Mouse (Mus musculus) heart, embryonic 14.5 days (tissue): ENCODE measurements around the gene Pipox. TPM values are rescaled to one million over a fixed set of nuclear protein-coding genes. Genes with fewer than 3 reads are reported as not detected.

Source experiments
- ATAC-seq: fragments of 200-750 bp; cut with Nextera tagmentation; 2 replicates; pipeline ENCODE4 v1.8.0; 2017; ENCODE audit warnings: low read depth, moderate TSS enrichment; ENCODE audit not compliant: insufficient number of reproducible peaks, insufficient read depth, low FRiP score
- H3K27ac ChIP-seq, 2 experiments: fragments of 200-500 bp in 1 of 2; fragments of 300-500 bp in 1 of 2; sonication (generic) in 1 of 2; replicated peaks in 1 of 2; 2 replicates each; pipeline ENCODE4 v1.5.1; 2012 to 2014; ENCODE audit warnings: low read depth in 2 of 2, low read length in 2 of 2, control low read depth in 1 of 2, mild to moderate bottlenecking in 1 of 2, mixed read lengths in 1 of 2; ENCODE audit not compliant: control insufficient read depth in 1 of 2, insufficient read depth in 1 of 2
- H3K27me3 ChIP-seq: fragments of 300-500 bp; sonication (generic); 2 replicates; pipeline ENCODE4 v1.6.1; 2014; ENCODE audit warnings: mild to moderate bottlenecking, low read length, control low read depth; ENCODE audit not compliant: control insufficient read depth, insufficient read depth
- H3K36me3 ChIP-seq: fragments of 300-500 bp; sonication (generic); 2 replicates; pipeline ENCODE4 v1.6.1; 2014; ENCODE audit warnings: mild to moderate bottlenecking, control low read depth, low read length, mixed read lengths; ENCODE audit not compliant: control insufficient read depth, insufficient read depth
- H3K4me1 ChIP-seq, 2 experiments: fragments of 200-500 bp in 1 of 2; fragments of 300-500 bp in 1 of 2; sonication (generic) in 1 of 2; 2 replicates each; pipeline ENCODE4 v1.6.1; 2012 to 2014; ENCODE audit warnings: low read length in 2 of 2, control low read depth in 1 of 2, mixed read lengths in 1 of 2; ENCODE audit not compliant: control insufficient read depth in 2 of 2, insufficient read depth in 2 of 2
- H3K4me2 ChIP-seq: fragments of 300-500 bp; sonication (generic); 2 replicates; pipeline ENCODE4 v1.6.1; 2014; ENCODE audit warnings: mild to moderate bottlenecking, low read length
- H3K4me3 ChIP-seq, 2 experiments: fragments of 200-500 bp in 1 of 2; fragments of 300-500 bp in 1 of 2; sonication (generic) in 1 of 2; 2 replicates each; pipeline ENCODE4 v1.5.1; 2012 to 2014; ENCODE audit warnings: low read length in 2 of 2, mild to moderate bottlenecking in 2 of 2, control low read depth in 1 of 2, low read depth in 1 of 2, moderate library complexity in 1 of 2; ENCODE audit not compliant: control insufficient read depth in 1 of 2, insufficient read depth in 1 of 2
- H3K9ac ChIP-seq: fragments of 300-500 bp; sonication (generic); 2 replicates; pipeline ENCODE4 v1.6.1; 2014; ENCODE audit warnings: mild to moderate bottlenecking, low read length
- H3K9me3 ChIP-seq: fragments of 300-500 bp; sonication (generic); 2 replicates; pipeline ENCODE4 v1.6.1; 2016; ENCODE audit warnings: low read length, control low read depth; ENCODE audit not compliant: control insufficient read depth
- WGBS: fragments of 180-500 bp; shearing (Covaris S2); extraction: QIAGEN DNeasy Blood & Tissue Kit; methylation state at CpG from one replicate; pipeline ENCODE4 v1.1.7; 2014; 5-methylcytosine and 5-hydroxymethylcytosine counted together
- polyA plus RNA-seq: library from polyadenylated mRNA; unstranded; fragments of >200 nt; fragmentation: Nextera tagmentation; extraction: Ambion mirVana; gene quantifications from 2 replicates; pipeline ENCODE4 v1.2.1, GENCODE M21; 2014

Gene Pipox
- polyA plus RNA-seq, 1 experiment from 2014 or later, result 3.8 TPM

DNA sequence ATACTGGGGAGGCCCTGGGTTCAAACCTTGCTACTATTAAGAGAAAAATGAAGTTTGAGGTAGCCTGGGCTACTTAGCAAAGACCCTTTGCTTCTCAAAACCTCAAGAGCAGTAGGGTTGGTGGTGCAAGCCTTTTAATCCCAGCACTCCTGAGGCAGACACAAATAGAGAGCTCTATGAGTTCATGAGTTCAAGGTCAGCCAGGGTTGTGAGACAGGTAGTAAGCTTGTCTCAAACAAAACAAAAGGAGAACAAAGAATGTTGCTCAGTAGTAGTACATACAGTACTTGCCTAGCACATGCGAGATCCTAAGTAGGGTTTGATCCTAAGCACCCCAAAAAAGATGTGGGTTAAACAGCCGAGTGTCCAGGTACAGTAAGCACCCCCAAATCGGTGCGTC is 22.8 kb upstream of the Pipox start:
- Histone ChIP-seq H3K36me3 (no peaks in the 10 kb centered on the region), H3K9ac (no peak overlapping the region), H3K4me3 (no peak overlapping the region), H3K27ac (no peak overlapping the region), H3K4me1 (peaks cover 7% of the 10 kb centered on the region in 2 experiments; a peak in 3 of 4 replicates), H3K4me2 (no peak overlapping the region), H3K27me3 (peaks cover 42% of the 10 kb centered on the region), H3K9me3 (no peaks in the 10 kb centered on the region)
- no peak for ATAC-seq
- 65% methylated on average over 4 of the region's 4 CpGs for WGBS

GRCm38 (mm10) chr11:77914598-77915260 is 20.8 kb upstream of the Pipox start:
- H3K36me3 ChIP-seq, result no peaks in the 10 kb centered on the region
- no peaks in the 10 kb centered on the region for H3K9me3 ChIP-seq
- H3K9ac ChIP-seq, result no peak overlapping the region
- peaks cover 7% of the 10 kb centered on the region in 2 experiments; a peak in 3 of 4 replicates for H3K4me1 ChIP-seq
- WGBS, result 6% methylated on average over 32 of the region's 32 CpGs
- ATAC-seq, result no peak
- H3K4me2 ChIP-seq, result peak overlapping the region; percentile 40
- H3K27me3 ChIP-seq, result peaks cover 46% of the 10 kb centered on the region
- no peak overlapping the region for H3K27ac ChIP-seq
- H3K4me3 ChIP-seq, result no peak overlapping the region; a peak in 1 of 4 replicates

GRCm38 (mm10) chr11:77913505-77913904 is 19.6 kb upstream of the Pipox start:
- Histone ChIP-seq H3K4me3 (no peak overlapping the region), H3K9me3 (no peaks in the 10 kb centered on the region), H3K9ac (no peak overlapping the region), H3K27ac (no peak overlapping the region), H3K36me3 (no peaks in the 10 kb centered on the region), H3K4me2 (no peak overlapping the region), H3K4me1 (peaks cover 7% of the 10 kb centered on the region in 2 experiments; a peak in 3 of 4 replicates), H3K27me3 (peaks cover 46% of the 10 kb centered on the region)
- no peak for ATAC-seq
- 65% methylated on average over 6 of the region's 6 CpGs for WGBS

GRCm38 (mm10) chr11:77909776-77910175 is 15.9 kb upstream of the Pipox start:
- H3K36me3 ChIP-seq, result no peaks in the 10 kb centered on the region
- no peak overlapping the region for H3K9ac ChIP-seq
- no peak overlapping the region for H3K4me2 ChIP-seq
- no peak overlapping the region for H3K27ac ChIP-seq
- peaks cover 28% of the 10 kb centered on the region for H3K27me3 ChIP-seq
- ATAC-seq, result no peak
- H3K4me1 ChIP-seq, result peaks cover 0 to 2% of the 10 kb centered on the region in 2 experiments; a peak in 2 of 4 replicates
- WGBS, result 26% methylated on average over 6 of the region's 6 CpGs
- H3K9me3 ChIP-seq, result no peaks in the 10 kb centered on the region
- H3K4me3 ChIP-seq, result no peak overlapping the region

DNA sequence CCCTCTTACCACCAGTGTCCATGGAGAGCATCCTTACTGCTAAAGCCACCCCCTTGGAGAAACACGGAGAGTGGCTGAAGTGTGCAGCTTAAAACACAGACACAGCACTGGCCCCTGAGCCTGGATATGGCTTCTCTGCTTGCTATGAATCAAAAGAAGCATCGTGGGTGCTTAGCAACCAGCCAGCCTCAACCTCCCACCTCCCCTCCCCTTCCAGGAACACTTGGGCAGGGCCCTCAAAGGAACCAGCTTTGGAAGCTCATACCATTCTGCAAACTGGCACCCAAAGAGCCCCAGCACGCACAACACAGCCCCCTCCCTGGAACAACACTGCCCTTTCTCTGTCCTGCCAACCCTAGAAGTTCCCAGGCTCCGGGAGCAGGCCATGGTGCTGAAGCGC is 15.5 kb upstream of the Pipox start:
- ATAC-seq, result no peak
- Histone ChIP-seq H3K9ac (no peak overlapping the region), H3K9me3 (no peaks in the 10 kb centered on the region), H3K4me2 (no peak overlapping the region), H3K36me3 (no peaks in the 10 kb centered on the region), H3K4me1 (no peaks in the 10 kb centered on the region), H3K4me3 (no peak overlapping the region), H3K27ac (no peak overlapping the region), H3K27me3 (peaks cover 27% of the 10 kb centered on the region)
- WGBS, result 29% methylated on average over 5 of the region's 5 CpGs

DNA sequence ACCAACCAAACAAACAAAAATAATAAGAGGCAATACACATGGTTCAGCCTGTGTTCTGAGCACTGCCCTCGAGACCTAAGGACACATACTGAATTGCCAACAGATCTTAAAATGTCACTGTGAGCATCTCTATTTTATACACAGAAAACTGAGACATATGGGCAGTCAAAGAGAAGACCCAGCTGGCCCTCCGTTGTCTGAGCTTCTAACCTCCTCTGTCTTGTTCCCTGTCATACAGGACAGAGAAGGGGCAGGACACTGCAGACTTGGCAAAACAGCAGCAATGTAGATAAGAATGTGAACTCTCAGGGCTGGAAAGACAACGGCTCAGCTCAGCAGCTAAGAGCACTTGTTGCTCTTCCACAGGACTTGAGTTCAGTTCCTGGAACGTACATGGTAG is 14.6 kb upstream of the Pipox start:
- H3K27ac ChIP-seq, result no peak overlapping the region
- no peak overlapping the region for H3K9ac ChIP-seq
- H3K27me3 ChIP-seq, result peaks cover 18% of the 10 kb centered on the region
- no peak overlapping the region for H3K4me2 ChIP-seq
- no peak for ATAC-seq
- WGBS, result 40% methylated on average over 4 of the region's 4 CpGs
- peaks cover 2 to 3% of the 10 kb centered on the region in 2 experiments; a peak in 1 of 4 replicates for H3K4me1 ChIP-seq
- no peak overlapping the region for H3K4me3 ChIP-seq
- no peaks in the 10 kb centered on the region for H3K9me3 ChIP-seq
- H3K36me3 ChIP-seq, result no peaks in the 10 kb centered on the region

- no peak overlapping the region for H3K4me3 ChIP-seq
- H3K27ac ChIP-seq, result no peak overlapping the region
- ATAC-seq, result no peak
- no peaks in the 10 kb centered on the region for H3K36me3 ChIP-seq
- 13% methylated on average over 9 of the region's 9 CpGs for WGBS
- peaks cover 2 to 3% of the 10 kb centered on the region in 2 experiments; a peak in 1 of 4 replicates for H3K4me1 ChIP-seq
- no peak overlapping the region for H3K4me2 ChIP-seq
- H3K9ac ChIP-seq, result no peak overlapping the region
- peaks cover 4% of the 10 kb centered on the region; the same call in 1 of the 2 replicates for H3K27me3 ChIP-seq
- no peaks in the 10 kb centered on the region for H3K9me3 ChIP-seq
Measured at GRCm38 (mm10) chr11:77906747-77907174, 12.9 kb upstream of the Pipox start.
